Mouse (Mus musculus) gastrocnemius, adult 8-10 months (tissue): Measurements from ENCODE around the gene Tekt2. TPM values are rescaled to one million over a fixed set of nuclear protein-coding genes. Genes with fewer than 3 reads are reported as not detected.
A peak's percentile ranks its signal among the peaks of the same experiment; 100 is the strongest.

ENCODE experiments used
- DNase-seq, 2 experiments: peaks; one replicate each; pipeline ENCODE4 v3.0.0; 2022; ENCODE audit warnings: low spot score in 2 of 2
- total RNA-seq, 4 experiments: library from RNA; stranded (reverse); gene quantifications; 2 replicates each; pipeline ENCODE4 v1.2.4; 2022

Tekt2 gene
- total RNA-seq, 4 experiments from 2014 or later = 0.17 to 0.87 (median 0.40) TPM; not detected in 1

DNA sequence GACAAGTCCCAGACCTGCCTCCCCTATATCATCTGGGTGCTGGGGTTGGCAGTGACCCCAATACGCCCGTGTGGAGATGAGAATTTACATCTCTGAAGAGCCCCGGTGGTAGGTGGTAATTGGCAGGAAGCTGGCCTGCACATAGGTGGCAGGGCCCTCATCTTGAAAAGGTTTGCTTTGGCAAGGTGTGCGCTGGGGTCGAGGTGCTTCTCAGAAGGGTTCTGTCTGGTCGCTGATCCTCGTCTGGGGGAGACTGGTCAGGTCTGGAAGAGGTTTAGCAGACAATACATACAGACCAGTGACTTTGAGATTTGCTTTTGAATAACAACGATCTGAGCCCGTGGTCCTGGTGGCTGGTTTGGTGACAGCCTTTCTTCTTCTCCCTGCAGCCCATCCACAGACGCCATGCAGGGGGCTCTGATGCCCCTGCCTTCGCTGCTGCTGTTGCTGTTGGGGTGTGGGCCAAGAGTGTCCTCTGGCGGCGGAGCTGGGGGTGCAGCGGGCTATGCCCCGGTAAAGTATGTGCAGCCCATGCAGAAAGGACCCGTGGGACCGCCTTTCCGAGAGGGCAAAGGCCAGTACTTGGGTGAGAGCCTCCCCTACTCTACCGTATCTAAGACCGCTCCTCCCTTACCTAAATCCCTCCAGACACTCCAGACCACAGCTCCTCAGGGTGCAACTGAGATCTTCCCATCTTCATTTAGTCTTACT, 16.1 kb downstream of the Tekt2 start:
- DNase-seq = no peak

- no peak for DNase-seq
These were observed 18.7 kb downstream of the Tekt2 start for GRCm38 (mm10) chr4:126306827-126307226.

GRCm38 (mm10) chr4:126306058-126306457, 19.4 kb downstream of the Tekt2 start:
- DNase-seq = no peak

- no peak for DNase-seq
These were observed 20.1 kb downstream of the Tekt2 start for GRCm38 (mm10) chr4:126305428-126305827.

DNA sequence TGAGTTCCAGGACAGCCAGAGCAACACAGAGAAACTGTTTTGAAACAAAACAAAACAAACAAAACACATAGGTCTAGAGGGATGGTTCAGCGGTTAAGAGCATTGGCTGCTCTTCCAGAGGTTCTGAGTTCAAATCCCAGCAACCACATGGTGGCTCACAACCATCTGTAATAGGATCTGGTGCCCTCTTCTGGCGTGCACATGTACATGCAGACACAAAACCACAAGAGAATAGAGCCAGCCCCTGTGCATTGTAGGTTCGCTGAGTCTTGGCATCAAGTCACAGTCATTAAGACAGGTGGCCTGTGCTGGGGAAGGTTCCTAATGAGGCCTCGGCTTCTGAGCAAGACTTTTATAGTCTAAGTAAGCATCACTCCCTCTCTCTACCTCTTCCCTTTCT, 21.6 kb downstream of the Tekt2 start:
- no peak for DNase-seq

GRCm38 (mm10) chr4:126301584-126302309, 23.7 kb downstream of the Tekt2 start:
- DNase-seq = no peak

- no peak for DNase-seq
These were observed 24.4 kb downstream of the Tekt2 start for GRCm38 (mm10) chr4:126300916-126301583.

DNA sequence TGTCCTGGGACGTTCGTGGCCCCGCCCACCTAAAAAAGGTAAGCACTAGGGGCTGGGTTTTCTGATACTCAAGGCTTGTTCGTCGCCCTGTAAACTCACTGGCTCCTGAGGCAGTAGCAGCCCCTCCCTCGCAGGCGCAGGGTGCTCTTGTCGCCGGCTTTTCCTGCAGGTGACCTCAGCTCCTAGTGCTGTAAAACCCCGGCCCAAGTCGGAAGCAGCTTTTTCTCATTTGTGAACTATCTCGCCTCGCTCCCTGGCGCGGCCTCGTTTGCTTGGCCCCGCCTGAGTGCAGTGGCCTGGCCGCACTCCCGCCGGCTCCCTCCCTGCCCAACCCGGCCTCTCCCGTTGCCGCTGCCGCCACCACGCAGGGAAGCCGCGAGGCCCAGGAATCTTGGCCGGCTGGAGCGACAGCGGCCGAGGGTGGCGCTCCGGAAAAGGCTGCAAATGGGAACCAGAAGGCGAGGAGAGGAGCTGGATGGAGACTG, 28.8 kb downstream of the Tekt2 start:
- DNase-seq = peak; percentile 54 to 68

- DNase-seq = no peak
These were observed 29.6 kb downstream of the Tekt2 start for GRCm38 (mm10) chr4:126295937-126296336.

GRCm38 (mm10) chr4:126295152-126295551, 30.3 kb downstream of the Tekt2 start:
- no peak for DNase-seq

DNA sequence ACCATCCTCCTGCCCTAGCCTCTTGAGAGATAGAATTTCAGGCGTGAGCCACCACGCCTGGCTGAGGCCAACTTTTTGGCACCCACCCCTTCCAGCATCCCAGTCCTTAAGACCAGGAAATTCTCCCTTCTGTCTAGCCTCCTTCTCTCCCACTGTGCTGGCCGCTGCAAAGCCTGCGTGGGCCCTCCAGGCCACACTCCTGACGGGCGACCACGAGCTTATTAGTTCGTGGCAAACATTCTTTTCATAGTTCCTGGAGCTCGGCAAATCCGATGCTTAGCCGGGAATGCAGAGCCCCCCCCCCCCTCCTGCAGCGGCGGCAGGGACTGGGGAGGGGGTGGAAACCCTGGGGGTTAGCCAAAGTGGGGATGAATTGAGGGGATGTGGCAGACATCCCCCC, 34.3 kb downstream of the Tekt2 start:
- DNase-seq = no peak

GRCm38 (mm10) chr4:126290314-126290713, 35.2 kb downstream of the Tekt2 start:
- DNase-seq = no peak

DNA sequence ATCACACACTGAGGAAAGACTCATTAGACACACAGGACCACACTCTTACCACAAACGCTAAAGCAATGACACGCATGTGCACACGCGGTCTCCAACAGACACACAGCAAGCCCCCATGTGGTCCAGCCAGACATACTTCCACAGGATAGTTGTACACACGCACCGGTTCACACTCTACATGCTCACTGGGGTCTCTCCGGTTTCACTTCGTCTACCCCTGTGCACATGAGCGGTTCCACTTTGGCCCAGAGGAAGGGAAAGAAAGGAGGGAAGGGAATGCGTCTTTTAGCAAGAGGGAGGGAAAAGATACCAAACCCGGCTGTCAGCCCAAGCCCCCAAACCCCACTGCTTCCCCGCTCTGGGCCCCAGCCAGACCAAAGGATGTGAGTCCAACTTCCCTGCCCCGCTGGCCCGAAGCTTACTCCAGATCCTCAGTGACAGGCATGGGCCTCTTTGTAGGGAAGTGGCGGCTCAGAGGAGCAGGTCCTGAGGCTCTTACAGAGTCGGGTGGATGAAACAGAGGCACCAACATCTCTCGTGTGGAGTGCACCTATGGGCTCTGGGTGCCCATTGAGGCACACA, 37.3 kb downstream of the Tekt2 start:
- no peak for DNase-seq

- no peak for DNase-seq
These were observed 38.0 kb downstream of the Tekt2 start for GRCm38 (mm10) chr4:126287302-126287995.

GRCm38 (mm10) chr4:126286492-126286891, 39.0 kb downstream of the Tekt2 start, which contains the start of gene Col8a2:
Col8a2 (plus strand) TSS chr4:126286793.
- no peak for DNase-seq

- no peak for DNase-seq
These were observed 41.9 kb downstream of the Tekt2 start for GRCm38 (mm10) chr4:126283582-126283981.

DNA sequence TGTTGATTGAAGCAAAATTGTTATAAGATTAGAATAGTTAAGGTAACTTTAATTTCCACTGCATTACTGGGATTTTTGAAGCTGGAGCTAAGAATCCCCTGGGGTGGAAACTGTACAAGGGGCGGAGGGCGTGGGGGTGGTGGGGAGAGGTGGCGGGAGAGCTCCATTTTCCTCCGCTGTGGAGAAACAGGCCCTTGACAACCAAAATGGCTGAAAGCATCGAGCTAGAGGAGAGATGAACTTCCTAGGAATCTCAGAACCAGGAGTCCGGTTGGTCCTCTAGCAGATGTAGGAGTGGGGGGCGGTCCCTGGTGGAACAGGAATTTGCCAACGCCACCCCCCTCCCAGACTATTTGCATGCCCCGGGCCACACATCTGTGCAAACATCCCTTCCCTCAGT, 43.8 kb downstream of the Tekt2 start:
- DNase-seq = no peak

GRCm38 (mm10) chr4:126278961-126279360, 46.5 kb downstream of the Tekt2 start:
- DNase-seq = no peak

GRCm38 (mm10) chr4:126278565-126278915, 46.9 kb downstream of the Tekt2 start:
- DNase-seq = no peak

- peak in 1 of 2 experiments; percentile 33 for DNase-seq
These were observed 47.5 kb downstream of the Tekt2 start for GRCm38 (mm10) chr4:126277906-126278564.

DNA sequence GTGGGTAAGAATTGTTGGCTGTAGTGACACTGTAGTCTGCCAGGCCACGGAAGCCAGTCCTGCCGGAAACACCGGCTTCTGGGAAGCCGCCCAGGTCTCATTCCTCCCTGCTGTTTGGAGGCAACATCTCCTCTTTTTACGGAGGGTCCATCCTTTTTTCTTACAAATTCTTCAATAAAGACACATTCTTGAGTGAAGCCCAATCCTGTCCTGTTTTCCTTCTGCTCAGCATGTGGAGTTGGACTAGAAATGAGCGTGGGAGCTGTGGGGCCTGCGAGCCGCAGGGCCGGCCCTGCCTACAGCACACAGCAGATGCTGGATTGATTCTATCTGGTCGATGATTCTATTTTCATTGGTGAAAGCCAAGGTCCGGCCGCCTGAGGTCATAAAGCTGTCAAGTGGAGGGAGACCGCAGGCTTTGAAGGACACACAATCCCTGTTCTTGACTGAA, 49.8 kb downstream of the Tekt2 start:
- DNase-seq = no peak
